8 mouse cellular contexts compared by ENCODE assay signal in the genomic region with DNA sequence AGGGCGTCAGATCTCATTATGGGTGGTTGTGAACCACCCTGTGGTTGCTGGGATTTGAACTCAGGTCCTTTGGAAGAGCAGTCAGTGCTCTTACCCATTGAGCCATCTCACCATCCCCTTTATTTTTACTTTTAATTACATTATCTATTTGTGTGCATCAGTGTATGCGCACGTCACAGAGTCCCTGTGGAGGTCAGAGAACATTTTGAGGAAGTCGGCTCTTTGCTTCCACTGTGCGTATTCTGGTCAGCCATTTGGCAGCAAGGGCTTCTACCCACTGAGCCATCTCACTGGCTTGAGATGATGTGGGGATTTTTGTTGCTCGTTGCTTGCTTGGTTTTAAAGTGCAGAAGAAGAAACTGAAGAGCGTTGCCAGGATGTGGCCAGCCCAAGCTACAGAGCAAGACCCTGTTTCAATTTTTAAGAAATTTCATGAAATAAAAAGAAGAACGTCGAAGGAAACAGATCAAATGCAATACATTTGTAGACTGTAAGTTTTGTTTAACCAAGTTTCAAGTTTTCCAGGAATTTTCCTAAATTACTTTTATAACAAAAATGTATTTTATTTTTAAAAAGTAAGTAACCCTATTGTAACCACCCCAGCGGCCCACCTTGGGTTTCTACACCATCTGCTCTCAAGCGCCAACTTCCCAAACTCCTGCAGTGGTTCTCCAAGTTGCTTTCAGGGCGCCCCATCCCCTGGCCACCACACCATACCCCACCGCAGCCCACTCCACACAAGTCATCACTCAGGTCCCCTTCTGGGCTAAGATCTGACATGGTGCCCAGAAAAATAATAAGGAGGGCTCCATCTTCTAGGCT. TPM values are rescaled to one million over a fixed set of nuclear protein-coding genes. Genes with fewer than 3 reads are reported as not detected.
DNase-seq lines count a peak whose midpoint lies in the region; ATAC-seq and TF ChIP-seq lines count a peak whose summit lies in the region.

No protein-coding gene starts in this region.

- no peaks in the 10 kb centered on the region for H3K9me3 ChIP-seq in liver, embryonic 11.5 days (ENCODE audit: control insufficient read depth, low read length)
- H3K9me3 ChIP-seq in forebrain, embryonic 14.5 days (replicated peaks; ENCODE audit: control insufficient read depth, low read length): no peaks in the 10 kb centered on the region
- H3K9me3 ChIP-seq in liver, embryonic 14.5 days (ENCODE audit: control insufficient read depth, low read length): no peaks in the 10 kb centered on the region
- no peaks in the 10 kb centered on the region for H3K9me3 ChIP-seq in stomach, embryonic 14.5 days (ENCODE audit: control insufficient read depth, low read depth, low read length)

- WGBS in liver, embryonic 11.5 days: 38% methylated on average over 13 of the region's 13 CpGs
- 46% methylated on average over 13 of the region's 13 CpGs for WGBS in forebrain, embryonic 14.5 days
- WGBS in liver, embryonic 14.5 days (ENCODE audit: insufficient replicate concordance): 23% methylated on average over 13 of the region's 13 CpGs
- 43% methylated on average over 13 of the region's 13 CpGs for WGBS in stomach, embryonic 14.5 days

- no peaks in the 10 kb centered on the region for H3K36me3 ChIP-seq in liver, embryonic 11.5 days (ENCODE audit: control insufficient read depth, insufficient read depth, low read length)
- no peaks in the 10 kb centered on the region for H3K36me3 ChIP-seq in forebrain, embryonic 14.5 days (ENCODE audit: control insufficient read depth, insufficient read depth, low read length)
- no peaks in the 10 kb centered on the region for H3K36me3 ChIP-seq in liver, embryonic 14.5 days (replicated peaks; ENCODE audit: control insufficient read depth, insufficient read depth, low read depth)
- no peaks in the 10 kb centered on the region for H3K36me3 ChIP-seq in stomach, embryonic 14.5 days (ENCODE audit: control insufficient read depth, insufficient read depth, low read length)

- peak overlapping the region; percentile 62 for H3K4me2 ChIP-seq in liver, embryonic 11.5 days
- H3K4me2 ChIP-seq in forebrain, embryonic 14.5 days (ENCODE audit: low read length): peak overlapping the region; percentile 50
- H3K4me2 ChIP-seq in liver, embryonic 14.5 days (ENCODE audit: low read depth): peak overlapping the region; percentile 28
- peak overlapping the region; percentile 41 for H3K4me2 ChIP-seq in stomach, embryonic 14.5 days (replicated peaks; ENCODE audit: low read depth, low read length)

- H3K27me3 ChIP-seq in liver, embryonic 11.5 days (replicated peaks; ENCODE audit: control insufficient read depth, insufficient read depth, low read length): peaks cover 17% of the 10 kb centered on the region
- H3K27me3 ChIP-seq in forebrain, embryonic 14.5 days (replicated peaks; ENCODE audit: control insufficient read depth, insufficient read depth, low read length): 0 out of 2 replicates have a peak, but pooled peaks cover 2% of the 10 kb centered on the region
- H3K27me3 ChIP-seq in liver, embryonic 14.5 days (ENCODE audit: control insufficient read depth, insufficient read depth, low read length): no peaks in the 10 kb centered on the region; the same call in 1 of the 2 replicates
- no peaks in the 10 kb centered on the region for H3K27me3 ChIP-seq in stomach, embryonic 14.5 days (ENCODE audit: control insufficient read depth, insufficient read depth, low read length)

- DNase-seq in liver, embryonic 11.5 days (ENCODE audit: low spot score): no peak
- DNase-seq in liver: no peak
- no peak for DNase-seq in forebrain, embryonic 14.5 days (ENCODE audit: low spot score)
- DNase-seq in liver, embryonic 14.5 days (ENCODE audit: low read depth in 3 of 3, low spot score in 3 of 3): no peak
- no peak for DNase-seq in lung, postnatal 36 days
- no peak for DNase-seq in frontal cortex, adult 2 months (ENCODE audit: extremely low spot score in 1 of 2, low spot score in 1 of 2)
- DNase-seq in layer of hippocampus, adult 2 months (ENCODE audit: low spot score in 2 of 2): no peak

- H3K4me3 ChIP-seq in liver, embryonic 11.5 days (ENCODE audit: low read depth, low read length): peak overlapping the region; percentile 22; the same call in 1 of the 2 replicates
- no peak overlapping the region for H3K4me3 ChIP-seq in forebrain, embryonic 14.5 days (ENCODE audit: low read depth, low read length)
- H3K4me3 ChIP-seq in liver, embryonic 14.5 days (ENCODE audit: insufficient read depth in 1 of 2, low read depth in 2 of 2, low read length in 2 of 2): no peak overlapping the region
- peak overlapping the region; percentile 14; the same call in 1 of the 2 replicates for H3K4me3 ChIP-seq in stomach, embryonic 14.5 days (ENCODE audit: low read depth, low read length)
- H3K4me3 ChIP-seq in layer of hippocampus, adult 2 months: no peak overlapping the region; the same call in 1 of the 2 replicates

- no peak; the same call in 1 of the 2 replicates for TF ChIP-seq CTCF in liver, embryonic 14.5 days (IDR thresholded peaks at IDR 0.05; ENCODE audit: low read depth)
- no peak for TF ChIP-seq CTCF in layer of hippocampus, adult 2 months (conservative IDR thresholded peaks at IDR 0.05)

- no peak overlapping the region for H3K27ac ChIP-seq in liver, embryonic 11.5 days (ENCODE audit: low read depth, low read length)
- H3K27ac ChIP-seq in forebrain, embryonic 14.5 days (ENCODE audit: low read depth, low read length): no peak overlapping the region
- H3K27ac ChIP-seq in liver, embryonic 14.5 days: no peak overlapping the region
- no peak overlapping the region for H3K27ac ChIP-seq in stomach, embryonic 14.5 days (ENCODE audit: low read length)
- H3K27ac ChIP-seq in layer of hippocampus, adult 2 months: no peak overlapping the region

- TF ChIP-seq EP300 in liver, embryonic 14.5 days (IDR thresholded peaks at IDR 0.05; ENCODE audit: low read depth): no peak

- H3K9ac ChIP-seq in liver, embryonic 11.5 days (ENCODE audit: low read depth, low read length): no peak overlapping the region
- H3K9ac ChIP-seq in forebrain, embryonic 14.5 days (ENCODE audit: low read length): peak overlapping the region; percentile 35; the same call in 1 of the 2 replicates
- H3K9ac ChIP-seq in liver, embryonic 14.5 days (replicated peaks): no peak overlapping the region
- no peak overlapping the region for H3K9ac ChIP-seq in stomach, embryonic 14.5 days (replicated peaks; ENCODE audit: low read depth, low read length)

- ATAC-seq in liver, embryonic 11.5 days (replicated peaks; ENCODE audit: low FRiP score): no peak
- peak; percentile 40; the same call in 1 of the 2 replicates for ATAC-seq in forebrain, embryonic 14.5 days
- no peak for ATAC-seq in liver, embryonic 14.5 days (ENCODE audit: insufficient read depth)
- 0 out of 2 replicates have a peak, but pooled peaks have one; percentile 20 for ATAC-seq in stomach, embryonic 14.5 days (ENCODE audit: insufficient number of reproducible peaks, insufficient read depth, low FRiP score, low read depth)

- H3K4me1 ChIP-seq in liver, embryonic 11.5 days (replicated peaks; ENCODE audit: control insufficient read depth, insufficient read depth, low read length): no peaks in the 10 kb centered on the region; the same call in 1 of the 2 replicates
- 0 out of 2 replicates have a peak, but pooled peaks cover 3% of the 10 kb centered on the region for H3K4me1 ChIP-seq in forebrain, embryonic 14.5 days (ENCODE audit: control insufficient read depth, insufficient read depth, low read length)
- no peaks in the 10 kb centered on the region for H3K4me1 ChIP-seq in liver, embryonic 14.5 days (replicated peaks; ENCODE audit: control insufficient read depth in 2 of 2, insufficient read depth in 2 of 2, low read length in 1 of 2)
- H3K4me1 ChIP-seq in stomach, embryonic 14.5 days (ENCODE audit: control insufficient read depth, insufficient read depth, low read length): no peaks in the 10 kb centered on the region

RNA-seq across cellular contexts. Expression of gene Nags, which starts 7.5 kb away (rescaled TPM):
- polyA plus RNA-seq in liver, embryonic 11.5 days (2014; fragmentation: Nextera tagmentation; extraction: Ambion mirVana): 4.9 and 5.1 TPM in 2 replicates
- 0.14 and 0.17 TPM in 2 replicates for polyA plus RNA-seq in forebrain, embryonic 14.5 days (2014; fragmentation: Nextera tagmentation; extraction: Ambion mirVana)
- polyA plus RNA-seq in liver, embryonic 14.5 days (2012; rRNA removed): 10.1 and 11.3 TPM in 2 replicates
- polyA plus RNA-seq in liver, embryonic 14.5 days (2014; fragmentation: Nextera tagmentation; extraction: Ambion mirVana): 7.2 and 7.5 TPM in 2 replicates
- polyA plus RNA-seq in stomach, embryonic 14.5 days (2014; fragmentation: Nextera tagmentation; extraction: Ambion mirVana): not detected in 2 replicates
- polyA plus RNA-seq in frontal cortex, adult 2 months (2012; rRNA removed): 0.04 and 0.06 TPM in 2 replicates
- not detected for total RNA-seq in layer of hippocampus, adult 2 months (2021)

RNA-seq across cellular contexts. Expression of gene Tmem101, which starts 18.4 kb away (rescaled TPM):
- 25.7 and 26.0 TPM in 2 replicates for polyA plus RNA-seq in liver, embryonic 11.5 days (2014; fragmentation: Nextera tagmentation; extraction: Ambion mirVana)
- polyA plus RNA-seq in forebrain, embryonic 14.5 days (2014; fragmentation: Nextera tagmentation; extraction: Ambion mirVana): 32.5 and 33.6 TPM in 2 replicates
- 8.9 and 9.2 TPM in 2 replicates for polyA plus RNA-seq in liver, embryonic 14.5 days (2012; rRNA removed)
- 7.8 and 8.5 TPM in 2 replicates for polyA plus RNA-seq in liver, embryonic 14.5 days (2014; fragmentation: Nextera tagmentation; extraction: Ambion mirVana)
- 23.0 and 24.8 TPM in 2 replicates for polyA plus RNA-seq in stomach, embryonic 14.5 days (2014; fragmentation: Nextera tagmentation; extraction: Ambion mirVana)
- 28.1 TPM in 2 replicates for polyA plus RNA-seq in frontal cortex, adult 2 months (2012; rRNA removed)
- 10 to 100 TPM; 26.5 to 27.1 TPM for total RNA-seq in layer of hippocampus, adult 2 months (2021)

RNA-seq across cellular contexts. Expression of gene Pyy, which starts 30.2 kb away (rescaled TPM):
- polyA plus RNA-seq in liver, embryonic 11.5 days (2014; fragmentation: Nextera tagmentation; extraction: Ambion mirVana): 1.0 and 2.4 TPM in 2 replicates
- not detected in 2 replicates for polyA plus RNA-seq in forebrain, embryonic 14.5 days (2014; fragmentation: Nextera tagmentation; extraction: Ambion mirVana)
- polyA plus RNA-seq in liver, embryonic 14.5 days (2012; rRNA removed): 0.22 and 0.57 TPM in 2 replicates
- not detected in 2 replicates for polyA plus RNA-seq in liver, embryonic 14.5 days (2014; fragmentation: Nextera tagmentation; extraction: Ambion mirVana)
- 5.2 and 11.2 TPM in 2 replicates for polyA plus RNA-seq in stomach, embryonic 14.5 days (2014; fragmentation: Nextera tagmentation; extraction: Ambion mirVana)
- polyA plus RNA-seq in frontal cortex, adult 2 months (2012; rRNA removed): not detected in 2 replicates
- total RNA-seq in layer of hippocampus, adult 2 months (2021): not detected

RNA-seq across cellular contexts. Expression of gene Ppy, which starts 36.7 kb away (rescaled TPM):
- not detected in 2 replicates for polyA plus RNA-seq in liver, embryonic 11.5 days (2014; fragmentation: Nextera tagmentation; extraction: Ambion mirVana)
- polyA plus RNA-seq in forebrain, embryonic 14.5 days (2014; fragmentation: Nextera tagmentation; extraction: Ambion mirVana): not detected in 2 replicates
- not detected in 2 replicates for polyA plus RNA-seq in liver, embryonic 14.5 days (2012; rRNA removed)
- polyA plus RNA-seq in liver, embryonic 14.5 days (2014; fragmentation: Nextera tagmentation; extraction: Ambion mirVana): not detected in 2 replicates
- not detected in 2 replicates for polyA plus RNA-seq in stomach, embryonic 14.5 days (2014; fragmentation: Nextera tagmentation; extraction: Ambion mirVana)
- polyA plus RNA-seq in frontal cortex, adult 2 months (2012; rRNA removed): not detected in 2 replicates
- not detected for total RNA-seq in layer of hippocampus, adult 2 months (2021)

RNA-seq across cellular contexts. Expression of gene Lsm12, which starts 47.3 kb away (rescaled TPM):
- polyA plus RNA-seq in liver, embryonic 11.5 days (2014; fragmentation: Nextera tagmentation; extraction: Ambion mirVana): 80.1 and 83.2 TPM in 2 replicates
- 83.1 and 93.7 TPM in 2 replicates for polyA plus RNA-seq in forebrain, embryonic 14.5 days (2014; fragmentation: Nextera tagmentation; extraction: Ambion mirVana)
- polyA plus RNA-seq in liver, embryonic 14.5 days (2012; rRNA removed): 10.4 and 15.4 TPM in 2 replicates
- polyA plus RNA-seq in liver, embryonic 14.5 days (2014; fragmentation: Nextera tagmentation; extraction: Ambion mirVana): 51.4 and 56.2 TPM in 2 replicates
- polyA plus RNA-seq in stomach, embryonic 14.5 days (2014; fragmentation: Nextera tagmentation; extraction: Ambion mirVana): 88.2 and 88.5 TPM in 2 replicates
- polyA plus RNA-seq in frontal cortex, adult 2 months (2012; rRNA removed): 32.9 and 35.5 TPM in 2 replicates
- total RNA-seq in layer of hippocampus, adult 2 months (2021): 10 to 100 TPM; 56.6 to 56.9 TPM

Comparison
In these comparisons a context has a peak if more than half of its experiments do, and no peak if none do; other contexts are left out.
1. H3K4me3 ChIP-seq: peak in liver, embryonic 11.5 days (single experiment) and stomach, embryonic 14.5 days (single experiment); none in forebrain, embryonic 14.5 days (single experiment), liver, embryonic 14.5 days (0 of 2) and layer of hippocampus, adult 2 months (single experiment).
2. ATAC-seq: peak in forebrain, embryonic 14.5 days (single experiment) and stomach, embryonic 14.5 days (single experiment); none in liver, embryonic 11.5 days (single experiment) and liver, embryonic 14.5 days (single experiment).
3. Peak in every context shown above with its lines, with median percentiles within 50 percentile points of each other: H3K4me2 ChIP-seq.